Mouse (Mus musculus): ENCODE results near the gene Dera.

DNA sequence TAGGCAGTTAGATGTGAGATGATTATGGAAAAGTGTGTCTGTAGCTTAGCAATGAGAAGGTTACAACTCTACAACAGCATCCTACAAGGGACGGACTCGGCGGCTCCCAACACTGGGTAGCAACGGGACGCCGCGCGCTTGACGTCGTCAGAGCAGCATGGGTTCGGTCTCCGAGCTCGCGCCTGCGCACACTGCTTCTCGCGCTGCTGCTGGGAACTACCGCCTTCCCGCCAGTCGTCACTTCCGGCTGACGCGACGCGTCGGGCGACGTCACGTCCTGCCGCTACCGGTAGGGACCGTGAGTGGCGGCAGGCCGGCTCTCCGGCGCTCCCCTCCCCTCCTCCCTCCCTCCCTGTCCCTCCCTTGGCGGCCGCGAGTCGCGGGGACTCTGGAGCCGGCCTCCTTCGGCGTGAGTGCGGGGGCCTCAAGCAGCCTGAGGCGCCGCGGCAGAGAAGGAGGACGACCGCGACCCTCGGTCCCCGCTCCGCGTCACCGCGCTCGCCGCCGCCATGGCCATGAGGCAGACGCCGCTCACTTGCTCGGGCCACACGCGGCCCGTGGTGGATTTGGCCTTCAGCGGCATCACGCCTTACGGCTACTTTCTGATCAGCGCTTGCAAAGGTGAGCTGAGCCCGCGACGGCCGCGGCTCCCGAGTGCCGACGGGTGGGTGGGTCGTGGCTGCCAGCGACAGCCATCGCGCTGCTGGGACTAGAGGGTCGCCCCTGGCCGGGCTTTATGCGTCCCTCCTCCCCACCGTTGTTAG lies 19.3 kb upstream of the Dera start, which contains the start of gene Strap:
- TF ChIP-seq CTCF (IDR thresholded peaks at IDR 0.05; ENCODE audit: low read depth), result no peak
- TF ChIP-seq EP300 (optimal IDR thresholded peaks at IDR 0.05), result no peak
